Mouse (Mus musculus): Measurements from ENCODE around the gene Srsf6. TPM values are rescaled to one million over a fixed set of nuclear protein-coding genes. Genes with fewer than 3 reads are reported as not detected.
"Not testable (repeated sequence)": the region's sequence is repeated elsewhere in the genome, so short reads cannot be mapped to it uniquely, and the experiment has no call there.

Gene Srsf6
- polyA plus RNA-seq (2015; fragmentation: Nextera tagmentation; extraction: Ambion mirVana), result 218 and 221 TPM in 2 replicates

GRCm38 (mm10) chr2:162931123-162931673 is at the start of gene Srsf6:
Gene Srsf6 (plus strand): TSS chr2:162931528.
- H3K9ac ChIP-seq, result peak within 1 kb of the TSS; percentile 97
- peak within 1 kb of the TSS; percentile 82 for H3K4me2 ChIP-seq
- H3K9me3 ChIP-seq (replicated peaks), result no peaks in the 10 kb centered on the region
- peak; percentile 95 for ATAC-seq (replicated peaks; ENCODE audit: low FRiP score)
- peak within 1 kb of the TSS; percentile 65 for H3K4me3 ChIP-seq (replicated peaks)
- H3K36me3 ChIP-seq, result peaks cover 36% of the 10 kb centered on the region
- H3K27ac ChIP-seq, result peak within 1 kb of the TSS; percentile 94
- peaks cover 19% of the 10 kb centered on the region for H3K27me3 ChIP-seq
- peaks cover 28% of the 10 kb centered on the region for H3K4me1 ChIP-seq
- WGBS, result under 1% methylated on average over 68 of the region's 68 CpGs

DNA sequence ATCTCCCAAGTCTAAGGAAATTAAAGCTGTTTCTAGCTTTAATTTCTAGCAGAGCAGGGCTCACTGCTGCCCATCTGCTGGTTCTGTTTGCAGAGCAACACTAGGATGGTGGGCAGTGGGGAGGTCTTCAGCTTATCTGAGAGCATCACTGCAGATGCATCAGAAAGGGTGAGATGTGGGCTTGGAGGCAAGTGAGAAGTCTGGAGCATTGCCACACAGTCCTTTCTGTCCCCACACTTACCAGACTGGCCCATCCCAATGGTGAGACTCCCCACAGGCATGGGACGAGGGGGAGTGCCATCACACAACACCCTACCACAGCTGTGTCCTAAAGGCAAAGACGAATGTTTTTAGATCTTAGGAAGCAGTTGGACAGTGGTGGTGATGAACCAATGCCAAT is 47.2 kb upstream of the Srsf6 start:
- WGBS, result 78% methylated on average over 2 of the region's 2 CpGs
- no peaks in the 10 kb centered on the region for H3K4me1 ChIP-seq
- ATAC-seq (replicated peaks; ENCODE audit: low FRiP score), result no peak

GRCm38 (mm10) chr2:162887121-162887520 is 44.2 kb upstream of the Srsf6 start:
- 72% methylated on average over 5 of the region's 5 CpGs for WGBS

More for the DNA sequence above, 47.2 kb upstream of the Srsf6 start:
- no peak overlapping the region for H3K27ac ChIP-seq
- H3K4me2 ChIP-seq, result no peak overlapping the region
- H3K4me3 ChIP-seq (replicated peaks), result no peak overlapping the region
- H3K36me3 ChIP-seq, result no peaks in the 10 kb centered on the region
- no peaks in the 10 kb centered on the region for H3K9me3 ChIP-seq (replicated peaks)
- no peaks in the 10 kb centered on the region for H3K27me3 ChIP-seq
- H3K9ac ChIP-seq, result no peak overlapping the region

DNA sequence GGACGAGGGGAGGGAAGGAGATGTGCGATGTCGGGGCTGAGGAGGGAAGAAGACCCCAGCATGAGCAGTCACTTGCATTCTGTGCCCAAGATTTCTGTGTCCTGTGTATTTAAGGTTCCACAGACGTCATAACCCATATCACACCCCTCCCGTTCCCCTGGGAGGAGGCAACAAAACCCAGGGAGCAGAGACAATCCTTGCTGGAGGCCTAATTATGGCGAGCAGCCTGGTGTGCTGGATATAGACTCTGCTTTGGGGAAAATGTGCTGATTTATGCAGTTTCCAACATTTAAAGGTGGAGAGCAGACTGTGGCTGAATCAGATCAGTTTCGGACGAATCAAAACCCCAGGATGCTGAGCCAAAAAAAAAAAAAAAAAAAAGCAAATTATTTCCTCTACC is 42.7 kb upstream of the Srsf6 start:
- H3K9ac ChIP-seq, result no peak overlapping the region
- WGBS, result 86% methylated on average over 8 of the region's 8 CpGs
- no peak overlapping the region for H3K4me3 ChIP-seq (replicated peaks)
- H3K27me3 ChIP-seq, result no peaks in the 10 kb centered on the region
- no peaks in the 10 kb centered on the region for H3K9me3 ChIP-seq (replicated peaks)
- H3K27ac ChIP-seq, result no peak overlapping the region
- no peaks in the 10 kb centered on the region for H3K4me1 ChIP-seq
- no peak overlapping the region for H3K4me2 ChIP-seq
- ATAC-seq (replicated peaks; ENCODE audit: low FRiP score), result no peak
- H3K36me3 ChIP-seq, result no peaks in the 10 kb centered on the region

More at GRCm38 (mm10) chr2:162887121-162887520, 44.2 kb upstream of the Srsf6 start:
- ATAC-seq (replicated peaks; ENCODE audit: low FRiP score), result no peak
- Histone ChIP-seq H3K4me1 (no peaks in the 10 kb centered on the region), H3K36me3 (no peaks in the 10 kb centered on the region), H3K4me2 (no peak overlapping the region), H3K27ac (no peak overlapping the region), H3K4me3 (replicated peaks) (no peak overlapping the region), H3K9ac (no peak overlapping the region), H3K27me3 (no peaks in the 10 kb centered on the region), H3K9me3 (replicated peaks) (no peaks in the 10 kb centered on the region)

DNA sequence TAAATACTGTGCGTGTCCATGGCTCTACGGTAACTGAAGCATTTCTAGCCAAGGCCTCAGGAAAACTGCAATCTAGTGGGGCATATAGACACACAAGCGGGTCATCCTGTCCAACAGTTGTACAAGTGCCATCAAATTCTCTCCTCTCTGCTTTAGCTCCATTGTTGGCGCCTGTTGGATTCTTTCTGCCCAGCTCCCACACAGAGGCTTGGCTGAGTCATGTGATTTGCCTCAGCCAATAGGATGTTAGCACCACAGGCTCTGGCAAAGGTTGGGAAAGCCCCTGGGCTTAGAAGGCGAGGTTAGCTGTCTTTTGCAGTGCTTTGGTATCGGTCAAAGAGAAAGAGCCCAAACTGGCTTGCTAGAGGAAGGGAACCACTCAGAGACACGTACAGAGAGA is 42.1 kb upstream of the Srsf6 start:
- no peak overlapping the region for H3K9ac ChIP-seq
- WGBS, result 77% methylated on average over 7 of the region's 7 CpGs
- H3K4me1 ChIP-seq, result no peaks in the 10 kb centered on the region
- H3K4me2 ChIP-seq, result no peak overlapping the region
- H3K9me3 ChIP-seq (replicated peaks), result no peaks in the 10 kb centered on the region
- H3K4me3 ChIP-seq (replicated peaks), result no peak overlapping the region
- ATAC-seq (replicated peaks; ENCODE audit: low FRiP score), result no peak
- no peaks in the 10 kb centered on the region for H3K27me3 ChIP-seq
- no peak overlapping the region for H3K27ac ChIP-seq
- H3K36me3 ChIP-seq, result no peaks in the 10 kb centered on the region

DNA sequence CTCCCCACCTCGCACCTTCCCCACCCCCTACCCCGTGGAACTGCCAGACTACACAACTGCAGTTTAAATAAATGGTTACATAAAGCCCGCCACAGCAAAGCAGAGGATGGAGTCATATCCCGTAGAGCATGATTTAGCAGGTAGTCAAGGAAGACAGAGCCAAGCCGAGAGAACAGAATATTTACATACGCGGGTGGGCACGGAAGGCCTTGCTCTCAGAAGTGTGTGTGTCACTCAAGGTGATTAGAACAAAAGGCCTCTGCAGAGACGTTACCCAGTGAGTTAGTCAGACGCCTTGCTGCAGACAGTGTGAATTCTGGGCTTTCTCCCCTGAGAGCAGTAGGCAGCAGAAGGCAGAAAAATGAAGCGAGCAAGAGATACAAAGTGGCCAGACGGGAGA is 41.6 kb upstream of the Srsf6 start:
- Histone ChIP-seq H3K4me3 (replicated peaks) (no peak overlapping the region), H3K4me1 (no peaks in the 10 kb centered on the region), H3K27me3 (no peaks in the 10 kb centered on the region), H3K4me2 (no peak overlapping the region), H3K9me3 (replicated peaks) (no peaks in the 10 kb centered on the region), H3K9ac (no peak overlapping the region), H3K27ac (no peak overlapping the region), H3K36me3 (no peaks in the 10 kb centered on the region)
- no peak for ATAC-seq (replicated peaks; ENCODE audit: low FRiP score)
- WGBS, result 85% methylated on average over 12 of the region's 12 CpGs

DNA sequence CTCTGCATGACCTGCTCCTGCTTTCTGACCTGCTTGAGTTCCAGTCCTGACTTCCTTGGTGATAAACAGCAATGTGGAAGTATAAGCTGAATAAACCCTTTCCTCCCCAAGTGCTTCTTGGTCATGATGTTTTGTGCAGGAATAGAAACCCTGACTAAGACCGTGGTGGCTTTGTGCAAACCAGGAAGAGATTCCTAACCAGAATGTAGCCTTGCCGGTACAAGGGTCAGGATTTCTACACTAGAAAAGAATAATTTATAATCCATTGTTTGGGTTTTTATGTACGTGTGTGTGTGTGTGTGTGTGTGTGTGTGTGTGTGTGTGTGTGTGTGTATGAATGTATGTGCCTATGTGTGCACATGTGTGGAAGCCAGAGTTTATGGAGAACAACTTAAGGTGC is 38.3 kb upstream of the Srsf6 start:
- H3K4me2 ChIP-seq; H3K36me3 ChIP-seq; H3K4me3 ChIP-seq (replicated peaks); H3K27ac ChIP-seq; ATAC-seq (replicated peaks; ENCODE audit: low FRiP score); H3K4me1 ChIP-seq; H3K27me3 ChIP-seq; H3K9me3 ChIP-seq (replicated peaks); H3K9ac ChIP-seq: not testable (repeated sequence)
- 84% methylated on average over 3 of the region's 3 CpGs for WGBS

- H3K4me1 ChIP-seq; H3K36me3 ChIP-seq; ATAC-seq (replicated peaks; ENCODE audit: low FRiP score); H3K9me3 ChIP-seq (replicated peaks); H3K4me2 ChIP-seq; H3K27me3 ChIP-seq; H3K9ac ChIP-seq; H3K4me3 ChIP-seq (replicated peaks); H3K27ac ChIP-seq: not testable (repeated sequence)
- whole genome bisulfite sequencing, result 95% methylated on average over 20 of the region's 20 CpGs
Observed at GRCm38 (mm10) chr2:162899256-162899655, 32.1 kb upstream of the Srsf6 start.

DNA sequence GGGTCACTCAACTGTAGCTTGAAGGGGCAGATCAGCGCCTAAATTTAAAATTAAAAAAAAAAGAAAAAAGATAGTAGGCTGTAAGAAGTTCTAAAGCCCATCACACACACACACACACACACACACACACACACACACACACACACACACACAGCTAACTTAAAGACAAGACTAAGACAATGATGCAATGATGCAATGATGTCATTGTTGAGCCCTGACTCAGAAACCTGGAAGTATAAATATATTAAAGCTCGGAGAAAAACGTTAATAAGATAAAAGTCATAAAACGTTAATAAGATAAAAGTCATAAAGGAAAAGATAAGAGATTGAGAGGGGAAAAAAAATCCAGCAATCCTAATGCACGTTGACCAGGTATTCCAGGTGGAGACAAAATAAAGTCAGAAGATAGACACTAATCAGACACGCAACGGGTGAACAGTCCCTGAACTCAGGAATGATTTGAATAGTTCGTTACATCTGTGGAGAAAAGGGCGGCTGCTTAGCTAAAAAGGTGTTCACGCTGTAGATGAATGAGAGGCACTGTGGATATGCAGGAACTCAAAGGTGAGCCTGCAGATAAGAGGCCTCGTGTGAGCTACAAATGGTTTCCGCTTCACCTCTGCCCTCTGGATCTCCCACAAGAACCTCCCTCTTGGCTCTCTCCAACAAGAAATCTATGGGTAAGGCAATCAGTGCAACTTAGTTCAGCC is 31.3 kb upstream of the Srsf6 start:
- Histone ChIP-seq H3K9me3 (replicated peaks) (no peaks in the 10 kb centered on the region), H3K36me3 (no peaks in the 10 kb centered on the region), H3K9ac (no peak overlapping the region), H3K27ac (no peak overlapping the region), H3K4me1 (no peaks in the 10 kb centered on the region), H3K4me2 (no peak overlapping the region), H3K4me3 (replicated peaks) (no peak overlapping the region), H3K27me3 (no peaks in the 10 kb centered on the region; the same call in 1 of the 2 replicates)
- WGBS, result 68% methylated on average over 12 of the region's 12 CpGs
- no peak for ATAC-seq (replicated peaks; ENCODE audit: low FRiP score)

- no peaks in the 10 kb centered on the region for H3K36me3 ChIP-seq
- no peaks in the 10 kb centered on the region for H3K9me3 ChIP-seq (replicated peaks)
- 29% methylated on average over 2 of the region's 2 CpGs for WGBS
- no peak overlapping the region for H3K27ac ChIP-seq
- H3K4me1 ChIP-seq, result no peaks in the 10 kb centered on the region
- H3K9ac ChIP-seq, result no peak overlapping the region
- no peak for ATAC-seq (replicated peaks; ENCODE audit: low FRiP score)
- H3K27me3 ChIP-seq, result no peaks in the 10 kb centered on the region; the same call in 1 of the 2 replicates
- H3K4me2 ChIP-seq, result no peak overlapping the region
- H3K4me3 ChIP-seq (replicated peaks), result no peak overlapping the region
Observed at GRCm38 (mm10) chr2:162900590-162900916, 30.8 kb upstream of the Srsf6 start.

DNA sequence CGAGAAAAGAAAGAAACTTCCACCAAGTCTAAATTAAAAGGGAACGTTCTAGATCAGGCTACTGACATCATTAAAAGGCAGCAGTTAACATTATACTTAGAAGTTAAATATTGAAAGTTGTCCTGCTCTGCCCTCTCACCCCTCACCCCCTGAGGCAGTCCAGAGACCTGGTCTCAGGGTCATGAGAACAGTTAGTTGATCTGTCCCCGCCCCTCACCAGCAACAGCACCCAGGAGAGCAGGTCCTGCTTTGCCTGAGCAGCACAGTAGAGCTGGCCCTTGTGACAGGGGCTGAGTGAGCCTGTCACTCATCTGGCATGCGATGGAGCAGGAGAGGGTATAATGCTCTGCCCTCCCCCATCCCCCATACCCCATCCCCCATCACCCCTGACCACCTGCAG is 25.4 kb upstream of the Srsf6 start:
- no peak overlapping the region for H3K4me3 ChIP-seq (replicated peaks)
- peaks cover 4% of the 10 kb centered on the region; the same call in 1 of the 2 replicates for H3K27me3 ChIP-seq
- H3K36me3 ChIP-seq, result no peaks in the 10 kb centered on the region
- H3K9me3 ChIP-seq (replicated peaks), result no peaks in the 10 kb centered on the region
- H3K4me1 ChIP-seq, result no peaks in the 10 kb centered on the region
- 61% methylated on average over 4 of the region's 4 CpGs for WGBS
- no peak; the same call in 1 of the 2 replicates for ATAC-seq (replicated peaks; ENCODE audit: low FRiP score)
- no peak overlapping the region for H3K4me2 ChIP-seq
- H3K27ac ChIP-seq, result 0 out of 2 replicates have a peak overlapping the region, but pooled peaks have one; percentile 6
- H3K9ac ChIP-seq, result no peak overlapping the region

- no peaks in the 10 kb centered on the region for H3K36me3 ChIP-seq
- 44% methylated on average over 16 of the region's 16 CpGs for WGBS
- no peak overlapping the region for H3K4me3 ChIP-seq (replicated peaks)
- no peaks in the 10 kb centered on the region for H3K4me1 ChIP-seq
- H3K27ac ChIP-seq, result no peak overlapping the region
- no peak overlapping the region for H3K4me2 ChIP-seq
- no peak for ATAC-seq (replicated peaks; ENCODE audit: low FRiP score)
- peaks cover 4% of the 10 kb centered on the region; the same call in 1 of the 2 replicates for H3K27me3 ChIP-seq
- H3K9me3 ChIP-seq (replicated peaks), result no peaks in the 10 kb centered on the region
- H3K9ac ChIP-seq, result no peak overlapping the region
Observed at GRCm38 (mm10) chr2:162908052-162908491, 23.3 kb upstream of the Srsf6 start.

Measured in kidney, embryonic 15.5 days (tissue).